Mouse (Mus musculus) left cerebral cortex, adult 6 months (tissue): Measurements from ENCODE around the gene Gm19410. TPM values are rescaled to one million over a fixed set of nuclear protein-coding genes. Genes with fewer than 3 reads are reported as not detected.

ENCODE experiments used
- long read RNA-seq, 2 experiments: library from polyadenylated mRNA; unstranded; transcript quantifications; one replicate each; pipeline ENCODE4 v2.0.0; 2019 to 2020
- polyA plus RNA-seq: library from polyadenylated mRNA; unstranded; fragments of <200 nt; fragmentation: Nextera tagmentation; gene quantifications from 2 replicates; pipeline ENCODE4 v1.2.3, GENCODE M21; 2021

Gene Gm19410
- 2.3 and 3.5 TPM in 2 replicates for polyA plus RNA-seq
- long read RNA-seq, experiment 1, full-length matches to known transcripts = 2 of 15 reads
- long read RNA-seq, experiment 1, partial matches to known transcripts = 12 of 15 reads
- long read RNA-seq, experiment 1, other reads (novel, unspliced or antisense) = 1 of 15 reads
- long read RNA-seq, experiment 2, partial matches to known transcripts = 7 of 8 reads
- long read RNA-seq, experiment 2, other reads (novel, unspliced or antisense) = 1 of 8 reads

GRCm38 (mm10) chr8:35765499-35766193, at the start of gene Gm19410:
Gene Gm19410 (plus strand): TSS chr8:35765790.

